Mouse (Mus musculus) frontal cortex, adult 2 months (tissue): Measurements from ENCODE around the gene Dhx37. TPM values are rescaled to one million over a fixed set of nuclear protein-coding genes. Genes with fewer than 3 reads are reported as not detected.
A peak's percentile ranks its signal among the peaks of the same experiment; 100 is the strongest.
"Not testable (repeated sequence)": the region's sequence is repeated elsewhere in the genome, so short reads cannot be mapped to it uniquely, and the experiment has no call there.

Experiments
- DNase-seq, 2 experiments: peaks; one replicate each; pipeline ENCODE4 v3.0.0; 2022; ENCODE audit warnings: low spot score in 1 of 2; ENCODE audit errors: extremely low spot score in 1 of 2
- polyA plus RNA-seq: library from polyadenylated mRNA; depleted of rRNA; stranded (reverse); fragments of >200 nt; gene quantifications from 2 replicates; pipeline ENCODE4 v1.2.3, GENCODE M21; 2012

Dhx37 gene
- polyA plus RNA-seq, 1 experiment = 17.2 TPM

- DNase-seq = peak; percentile 36 to 71
Measured at GRCm38 (mm10) chr5:125449306-125449705, 15.4 kb upstream of the Dhx37 start.

DNA sequence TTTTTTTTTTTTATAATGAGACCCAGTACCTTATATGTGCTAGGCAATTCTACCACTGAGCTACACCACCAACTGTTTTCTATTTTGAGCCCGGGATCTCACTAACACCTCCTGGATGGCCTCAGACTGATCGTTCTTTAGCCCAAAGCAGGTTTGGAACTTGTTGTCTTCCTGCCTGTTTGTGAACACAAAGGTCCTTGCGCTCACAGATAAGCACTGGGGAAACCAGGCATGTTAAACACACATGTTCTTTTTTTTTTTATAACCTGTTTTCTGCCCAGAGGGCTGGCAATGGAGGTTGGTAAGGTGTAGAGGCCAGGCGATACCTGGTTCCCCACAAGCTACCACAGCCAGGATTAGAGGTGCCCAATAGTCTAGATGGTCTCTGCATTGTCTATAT is 14.7 kb upstream of the Dhx37 start:
- DNase-seq = no peak

DNA sequence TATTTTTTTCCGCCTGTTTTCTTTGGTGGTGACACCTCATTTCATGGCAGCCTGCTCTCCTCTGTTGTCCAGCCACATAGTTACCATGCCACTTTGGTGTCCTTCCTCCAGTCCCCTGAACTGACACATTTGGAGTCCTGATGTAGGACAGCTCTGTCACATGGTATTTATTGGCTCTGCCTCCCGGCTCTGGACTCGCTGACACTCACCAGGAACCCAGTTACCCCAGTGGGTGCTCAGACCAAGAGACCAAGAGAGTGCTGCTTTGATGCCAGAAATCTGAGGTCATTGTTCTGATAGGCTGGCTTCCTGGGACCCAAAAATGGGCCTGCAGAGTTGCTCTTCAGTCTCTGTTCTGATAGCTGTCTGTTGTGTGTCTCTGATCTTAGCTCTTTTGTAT is 14.1 kb upstream of the Dhx37 start:
- no peak for DNase-seq

- DNase-seq = peak in 1 of 2 experiments; percentile 47
Measured at GRCm38 (mm10) chr5:125446344-125446743, 12.4 kb upstream of the Dhx37 start.

- DNase-seq = no peak
Measured at GRCm38 (mm10) chr5:125444554-125444953, 10.6 kb upstream of the Dhx37 start.

DNA sequence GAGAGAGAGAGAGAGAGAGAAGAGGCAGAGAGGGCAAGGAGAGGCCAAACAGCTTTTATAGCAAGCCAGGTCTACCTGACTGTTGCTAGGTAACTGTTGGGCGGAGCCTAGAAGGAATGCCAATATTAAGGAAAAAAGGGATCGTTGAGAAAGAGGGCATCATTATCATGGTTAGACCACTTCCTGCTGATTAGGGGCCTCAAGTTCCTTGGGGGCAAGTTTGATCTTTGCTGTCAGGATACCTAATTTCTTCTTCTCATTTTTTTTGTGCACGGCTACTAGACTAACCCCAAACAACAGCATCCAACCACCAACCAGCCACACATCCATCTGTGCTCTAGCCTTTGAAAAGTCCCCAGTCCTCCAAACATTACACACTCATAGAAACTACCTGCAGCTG is 10.0 kb upstream of the Dhx37 start:
- DNase-seq = no peak

DNA sequence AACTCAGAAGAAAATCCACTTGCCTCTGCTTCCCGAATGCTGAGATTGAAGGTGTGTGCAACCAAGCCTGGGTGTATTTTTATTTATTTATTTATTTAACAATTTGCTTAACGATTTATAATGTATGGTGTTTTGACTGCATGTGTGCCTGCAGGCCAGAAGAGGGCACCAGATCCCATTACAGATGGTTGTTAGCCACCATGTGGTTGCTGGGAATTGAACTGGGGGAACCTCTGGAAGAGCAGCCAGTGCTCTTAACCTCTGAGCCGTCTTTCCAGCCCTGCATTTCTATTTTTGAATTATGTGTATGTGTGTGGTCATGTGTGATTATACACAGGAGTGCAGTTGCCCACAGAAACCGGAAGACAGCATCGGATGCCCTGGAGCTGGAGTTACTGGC is 9.4 kb upstream of the Dhx37 start:
- no peak for DNase-seq

DNA sequence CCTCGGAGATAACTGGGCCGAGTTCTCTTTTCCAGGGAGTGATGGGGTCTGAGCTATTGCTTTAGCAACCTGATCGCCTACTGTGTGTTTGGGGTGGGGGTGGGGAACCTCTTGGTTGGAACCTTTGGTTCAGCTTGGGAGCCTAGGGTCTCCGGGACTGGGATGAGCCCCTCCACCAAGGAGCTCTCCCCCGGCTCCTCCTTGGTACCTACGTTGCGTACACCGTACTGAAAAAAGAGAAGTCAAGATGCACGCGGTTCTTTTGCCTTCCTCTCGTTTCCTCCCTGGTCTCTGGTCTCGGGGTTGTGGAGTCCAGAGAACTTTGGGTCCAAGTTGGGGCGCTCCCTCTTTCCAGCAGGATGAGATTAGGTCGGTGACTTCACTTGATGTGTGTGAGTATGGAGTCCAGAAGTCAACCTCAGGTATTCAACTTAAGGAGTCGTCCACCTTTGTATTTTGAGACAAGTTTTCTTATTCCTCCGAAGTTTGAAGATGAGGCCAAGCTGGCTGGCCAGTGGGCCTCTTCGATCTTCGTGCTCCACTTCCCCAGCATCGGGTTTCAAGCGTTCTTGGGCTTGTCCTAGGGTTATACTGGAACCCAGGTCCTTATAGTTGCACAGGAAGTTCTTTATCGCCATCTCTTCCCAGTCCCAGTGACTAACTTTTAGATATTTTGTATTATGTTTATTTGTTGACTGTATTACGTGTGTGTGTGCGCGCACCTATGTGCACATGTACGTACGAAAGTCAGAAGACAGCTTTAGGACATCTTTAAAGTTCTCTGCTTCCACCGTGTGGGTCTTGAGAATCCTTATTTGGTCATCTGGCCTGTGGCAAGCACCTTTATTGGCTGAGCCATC is 8.4 kb upstream of the Dhx37 start:
- no peak for DNase-seq

- DNase-seq = peak in 1 of 2 experiments; percentile 47
Measured at GRCm38 (mm10) chr5:125441234-125442114, 7.6 kb upstream of the Dhx37 start, which contains the start of gene Bri3bp. Gene Bri3bp (plus strand): TSS chr5:125441568.

DNA sequence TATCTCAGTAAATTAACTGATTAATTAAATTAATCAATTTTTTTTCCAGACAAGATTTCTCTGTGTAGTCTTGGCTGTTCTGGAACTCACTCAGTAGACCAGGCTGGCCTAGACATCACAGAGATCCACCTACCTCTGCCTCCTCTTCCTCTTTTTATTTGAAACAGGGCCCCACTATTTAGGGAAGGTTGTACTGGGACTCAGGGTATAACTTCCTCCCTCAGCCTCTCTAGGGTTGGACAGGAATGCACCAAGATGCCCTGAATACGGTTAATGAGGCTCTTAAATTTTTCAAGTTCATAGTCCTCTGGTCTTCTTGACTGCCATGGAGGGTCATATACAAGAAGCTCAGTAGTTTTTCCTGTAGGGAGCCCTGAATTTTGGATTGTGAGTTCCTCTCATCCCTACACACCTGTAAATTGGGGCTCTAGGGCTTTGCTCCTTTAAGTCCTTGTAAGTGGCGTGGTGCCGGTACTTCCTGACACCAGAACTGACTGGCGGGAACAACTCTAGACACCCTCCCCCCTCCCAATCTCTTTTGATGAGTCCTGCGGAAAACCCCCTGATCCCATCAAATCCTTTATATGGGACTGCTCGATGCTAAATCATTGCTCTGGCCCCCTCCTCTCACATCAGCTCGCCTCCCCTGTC is 6.8 kb upstream of the Dhx37 start:
- no peak for DNase-seq

DNA sequence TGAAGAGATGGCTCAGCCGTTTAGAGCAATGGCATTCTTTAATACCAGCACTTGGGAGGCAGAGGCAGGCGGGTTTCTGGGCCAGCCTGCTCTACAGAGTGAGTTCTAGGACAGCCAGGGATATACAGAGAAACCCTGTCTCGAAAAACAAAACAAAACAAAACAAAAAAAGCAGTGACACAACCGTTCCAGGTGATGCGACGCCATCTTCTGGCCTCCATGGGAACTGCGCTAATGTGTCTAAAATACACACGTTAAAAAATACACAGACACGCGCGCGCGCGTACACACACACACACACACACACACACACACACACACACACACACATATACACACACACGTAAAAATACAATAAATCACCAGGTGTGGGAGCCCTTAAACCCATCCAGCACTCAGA is 426 bp upstream of the Dhx37 start:
- DNase-seq = not testable (repeated sequence)

DNA sequence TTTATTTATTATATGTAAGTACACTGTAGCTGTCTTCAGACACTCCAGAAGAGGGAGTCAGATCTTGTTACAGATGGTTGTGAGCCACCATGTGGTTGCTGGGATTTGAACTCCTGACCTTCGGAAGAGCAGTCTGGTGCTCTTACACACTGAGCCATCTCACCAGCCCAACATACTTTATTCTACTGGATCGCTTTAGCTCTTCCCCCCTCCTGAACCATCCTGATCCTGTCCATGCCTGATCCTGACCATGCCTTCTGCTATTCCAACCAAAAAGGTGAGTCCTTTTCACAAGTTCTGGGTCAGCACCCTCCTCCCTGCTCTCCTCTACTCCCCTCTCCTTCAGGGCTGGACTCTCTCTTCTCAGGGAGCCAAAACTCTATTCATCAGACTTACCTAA is 1.6 kb downstream of the Dhx37 start:
- DNase-seq = not testable (repeated sequence)

DNA sequence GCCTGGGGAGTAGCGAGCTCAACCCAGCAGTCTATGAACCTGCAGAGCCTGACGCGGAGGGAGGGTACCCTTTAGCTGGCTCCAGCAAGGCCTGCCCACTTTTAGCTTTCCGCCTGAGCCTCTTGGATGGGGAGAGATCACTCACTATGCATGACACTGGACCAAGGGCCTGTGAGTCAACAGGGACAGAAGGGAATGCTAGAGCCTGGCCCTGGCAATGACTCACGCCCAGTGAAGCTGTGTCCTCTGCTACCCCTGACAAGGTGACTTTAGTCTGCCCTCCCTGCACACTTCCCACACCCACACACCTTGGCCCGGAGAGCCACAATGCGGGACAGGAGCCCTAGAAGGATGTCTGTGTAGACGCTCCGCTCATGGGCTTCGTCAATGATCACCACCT is 7.6 kb downstream of the Dhx37 start:
- DNase-seq = no peak

GRCm38 (mm10) chr5:125425698-125426276 is 8.1 kb downstream of the Dhx37 start:
- no peak for DNase-seq

GRCm38 (mm10) chr5:125419124-125419523 is 14.8 kb downstream of the Dhx37 start:
- no peak for DNase-seq

GRCm38 (mm10) chr5:125418636-125419035 is 15.3 kb downstream of the Dhx37 start:
- DNase-seq = no peak

GRCm38 (mm10) chr5:125416183-125416582 is 17.7 kb downstream of the Dhx37 start:
- DNase-seq = no peak

DNA sequence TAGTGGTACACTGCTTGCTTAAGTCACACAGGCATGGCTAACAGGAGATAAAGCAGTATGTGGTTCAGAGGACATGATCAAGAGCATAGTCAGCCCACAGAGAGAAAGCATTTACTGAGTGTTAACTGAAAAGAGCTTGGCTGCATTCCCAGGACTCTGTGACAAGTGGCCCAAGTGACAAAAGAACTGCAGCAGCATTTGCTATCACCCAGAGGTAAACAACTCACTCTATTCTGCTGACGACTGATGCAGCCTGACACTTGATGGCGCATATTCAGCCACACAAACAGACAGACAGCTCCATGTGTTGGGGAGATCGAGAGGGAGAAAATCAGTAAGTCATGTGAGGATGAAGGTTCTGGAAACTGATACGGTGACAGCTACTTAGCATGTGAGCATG is 20.2 kb downstream of the Dhx37 start:
- DNase-seq = no peak

GRCm38 (mm10) chr5:125412536-125412935 is 21.4 kb downstream of the Dhx37 start:
- DNase-seq = not testable (repeated sequence)

DNA sequence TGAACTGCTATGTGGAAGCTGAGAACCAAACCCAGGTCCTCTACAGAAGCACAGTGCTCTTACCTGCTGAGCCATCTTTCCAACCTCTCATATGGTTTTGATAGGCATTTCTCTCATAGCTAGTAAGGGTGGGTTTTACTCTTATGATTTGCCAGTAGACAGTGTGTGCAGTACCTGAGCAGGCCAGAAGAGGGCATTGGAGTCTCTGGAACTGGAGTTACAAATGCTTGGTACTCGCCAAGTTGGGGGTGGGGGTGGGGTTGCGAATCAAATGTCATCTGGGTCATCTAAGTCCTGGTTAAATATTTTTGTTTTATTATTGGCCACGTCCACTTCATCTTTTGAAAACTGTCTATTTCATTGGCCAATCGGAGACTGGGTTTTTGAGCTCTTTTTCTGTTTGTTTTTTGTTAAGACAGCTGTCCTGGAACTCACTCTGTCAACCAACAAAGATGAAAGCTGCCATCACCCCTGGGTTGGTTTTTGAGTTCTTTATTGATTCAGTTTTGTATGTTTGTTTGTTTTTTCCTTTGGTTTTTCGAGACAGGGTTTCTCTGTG is 21.9 kb downstream of the Dhx37 start:
- DNase-seq = peak in 1 of 2 experiments; percentile 86
